Comparison of ENCODE assay signal across 9 mouse cellular contexts in the genomic region with DNA sequence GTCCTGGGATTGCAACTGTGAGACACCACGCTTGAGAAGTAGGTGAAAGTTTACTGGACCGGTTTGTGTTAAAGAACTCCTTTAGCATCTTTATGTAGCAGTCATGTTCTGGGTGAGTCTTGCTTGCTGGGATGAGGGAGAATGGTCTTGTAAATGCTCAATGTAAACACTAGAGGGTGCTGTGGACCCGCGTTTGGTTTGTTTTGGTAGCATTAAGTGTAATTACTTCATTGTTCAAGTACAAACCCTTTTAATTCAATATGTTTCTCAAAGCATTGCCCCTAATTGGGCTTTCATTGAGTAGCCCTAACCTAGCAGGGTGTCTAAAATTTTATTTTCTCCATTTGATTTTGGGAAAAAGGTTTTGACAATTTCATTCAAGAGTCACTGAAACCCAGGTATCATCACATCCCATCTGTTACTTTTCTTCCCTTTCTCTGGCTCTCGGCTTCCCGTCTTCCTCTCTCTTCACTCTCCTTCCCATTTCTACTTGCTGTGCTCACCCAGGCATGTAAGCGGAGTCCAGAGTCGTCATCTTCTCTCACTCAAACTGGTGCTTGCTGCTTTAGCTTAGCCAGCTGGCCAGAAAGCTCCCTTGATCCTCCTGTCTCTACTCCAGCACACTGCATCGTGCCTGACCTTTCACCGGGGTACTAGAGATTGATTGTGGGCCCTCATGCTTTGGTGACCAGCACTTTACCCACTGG. TPM values are rescaled to one million over a fixed set of nuclear protein-coding genes. Genes with fewer than 3 reads are reported as not detected.
DNase-seq lines count a peak whose midpoint lies in the region; ATAC-seq and TF ChIP-seq lines count a peak whose summit lies in the region.
"Had no signal": no experiment of that assay in that cellular context is flagged by ENCODE, and none has a peak within 500 bp of the region (broad histone marks: within the 10 kb centered on the region; RNA-seq: fewer than 3 reads in every experiment).

No protein-coding gene starts in this region.

- peaks cover 49% of the 10 kb centered on the region for H3K4me1 ChIP-seq in E14TG2a.4 (replicated peaks; ENCODE audit: low read depth, low read length)
- no peaks in the 10 kb centered on the region for H3K4me1 ChIP-seq in midbrain, postnatal 0 days (ENCODE audit: insufficient read depth, low read length)
- H3K4me1 ChIP-seq in forebrain, embryonic 13.5 days, result no peaks in the 10 kb centered on the region

- H3K27me3 ChIP-seq in E14TG2a.4 (ENCODE audit: insufficient read depth, low read length), result no peaks in the 10 kb centered on the region; the same call in 1 of the 2 replicates
- H3K27me3 ChIP-seq in midbrain, postnatal 0 days (ENCODE audit: insufficient read depth, low read length), result no peaks in the 10 kb centered on the region
- no peaks in the 10 kb centered on the region for H3K27me3 ChIP-seq in forebrain, embryonic 13.5 days
- H3K27me3 ChIP-seq: liver, embryonic 15.5 days had no signal

- no peaks in the 10 kb centered on the region for H3K9me3 ChIP-seq in E14TG2a.4 (ENCODE audit: low read length)
- H3K9me3 ChIP-seq in midbrain, postnatal 0 days (ENCODE audit: low read length), result no peaks in the 10 kb centered on the region
- H3K9me3 ChIP-seq in forebrain, embryonic 13.5 days (replicated peaks), result no peaks in the 10 kb centered on the region
- H3K9me3 ChIP-seq: liver, embryonic 15.5 days had no signal

- WGBS in midbrain, postnatal 0 days, result 26% methylated on average over 10 of the region's 10 CpGs
- 26% methylated on average over 10 of the region's 10 CpGs for WGBS in forebrain, embryonic 13.5 days

- TF ChIP-seq CTCF in E14TG2a.4 (conservative IDR thresholded peaks at IDR 0.05; ENCODE audit: low read length), result peak; percentile 70
- TF ChIP-seq CTCF in midbrain, postnatal 0 days (IDR thresholded peaks at IDR 0.05), result peak; percentile 85

- no peaks in the 10 kb centered on the region for H3K36me3 ChIP-seq in E14TG2a.4 (ENCODE audit: insufficient read depth, low read length)
- H3K36me3 ChIP-seq in midbrain, postnatal 0 days (ENCODE audit: insufficient read depth, low read length), result no peaks in the 10 kb centered on the region
- H3K36me3 ChIP-seq in forebrain, embryonic 13.5 days (ENCODE audit: poor library complexity, severe bottlenecking), result no peaks in the 10 kb centered on the region
- H3K36me3 ChIP-seq: liver, embryonic 15.5 days had no signal

- no peak overlapping the region for H3K9ac ChIP-seq in midbrain, postnatal 0 days (replicated peaks; ENCODE audit: low read length, poor library complexity, severe bottlenecking)
- H3K9ac ChIP-seq in forebrain, embryonic 13.5 days, result no peak overlapping the region
- H3K9ac ChIP-seq: liver, embryonic 15.5 days had no signal

- peak; percentile 69 to 75; a peak in 3 of 4 replicates for ATAC-seq in hematopoietic stem cell, adult 5-6 weeks (replicated peaks in 1 of 2; ENCODE audit: insufficient read depth in 1 of 2, low FRiP score in 2 of 2, low TSS enrichment in 1 of 2, low read depth in 1 of 2, poor library complexity in 2 of 2, severe bottlenecking in 2 of 2)
- no peak for ATAC-seq in midbrain, postnatal 0 days (ENCODE audit: low FRiP score)
- ATAC-seq in forebrain, embryonic 13.5 days, result no peak

- DNase-seq in kidney, adult 9 months, result peak; percentile 59
- no peak for DNase-seq in kidney, adult 8-10 months
- DNase-seq in adipocyte (ENCODE audit: low spot score), result peak; percentile 76
- peak; percentile 71 for DNase-seq in midbrain, postnatal 0 days (ENCODE audit: low spot score)
- no peak for DNase-seq in ovary, postnatal 36 days (ENCODE audit: low spot score)

- no peak overlapping the region for H3K27ac ChIP-seq in midbrain, postnatal 0 days (ENCODE audit: low read depth, low read length)
- H3K27ac ChIP-seq in forebrain, embryonic 13.5 days, result no peak overlapping the region
- H3K27ac ChIP-seq: liver, embryonic 15.5 days had no signal

- no peak overlapping the region for H3K4me3 ChIP-seq in E14TG2a.4 (replicated peaks; ENCODE audit: low read length)
- H3K4me3 ChIP-seq in midbrain, postnatal 0 days (ENCODE audit: low read depth, low read length), result no peak overlapping the region
- H3K4me3 ChIP-seq in forebrain, embryonic 13.5 days, result no peak overlapping the region
- H3K4me3 ChIP-seq: liver, embryonic 15.5 days had no signal

- H3K4me2 ChIP-seq in midbrain, postnatal 0 days (ENCODE audit: low read depth, low read length, poor library complexity, severe bottlenecking), result no peak overlapping the region
- H3K4me2 ChIP-seq in forebrain, embryonic 13.5 days, result no peak overlapping the region
- H3K4me2 ChIP-seq: liver, embryonic 15.5 days had no signal

RNA-seq across cellular contexts. Expression of a gene that starts 15.6 kb away (rescaled TPM):
- 5.4 and 11.3 TPM in 2 replicates for total RNA-seq in hematopoietic stem cell, adult 5-6 weeks (2017)
- total RNA-seq in midbrain, postnatal 0 days (2014; rRNA removed), result 7.3 and 10.3 TPM in 2 replicates
- polyA plus RNA-seq in midbrain, postnatal 0 days (2015; fragmentation: Nextera tagmentation; extraction: Ambion mirVana), result 20.4 and 23.3 TPM in 2 replicates
- 235 and 252 TPM in 2 replicates for polyA plus RNA-seq in forebrain, embryonic 13.5 days (2015; fragmentation: Nextera tagmentation; extraction: Ambion mirVana)

RNA-seq across cellular contexts. Expression of a gene that starts 37.4 kb away (rescaled TPM):
- 16.9 and 26.5 TPM in 2 replicates for total RNA-seq in hematopoietic stem cell, adult 5-6 weeks (2017)
- total RNA-seq in midbrain, postnatal 0 days (2014; rRNA removed), result 19.3 and 19.8 TPM in 2 replicates
- polyA plus RNA-seq in midbrain, postnatal 0 days (2015; fragmentation: Nextera tagmentation; extraction: Ambion mirVana), result 13.6 and 13.7 TPM in 2 replicates
- 10.8 TPM in 2 replicates for polyA plus RNA-seq in forebrain, embryonic 13.5 days (2015; fragmentation: Nextera tagmentation; extraction: Ambion mirVana)

Comparison
In these comparisons a context has a peak if more than half of its experiments do, and no peak if none do; other contexts are left out.
1. DNase-seq: peak in kidney, adult 9 months (single experiment), adipocyte (single experiment) and midbrain, postnatal 0 days (single experiment); none in kidney, adult 8-10 months (0 of 2) and ovary, postnatal 36 days (single experiment).
2. ATAC-seq: peak in hematopoietic stem cell, adult 5-6 weeks (2 of 2); none in midbrain, postnatal 0 days (single experiment) and forebrain, embryonic 13.5 days (single experiment).